Mouse (Mus musculus) cerebellum, adult 2 months (tissue): Measurements from ENCODE around the gene Tuba8. TPM values are rescaled to one million over a fixed set of nuclear protein-coding genes. Genes with fewer than 3 reads are reported as not detected.

Experiments
- DNase-seq, 2 experiments: peaks; one replicate each; pipeline ENCODE4 v3.0.0; 2021
- H3K27ac ChIP-seq: fragments of 200-500 bp; 2 replicates; pipeline ENCODE4 v1.5.1; 2012; ENCODE audit warnings: low read length, control low read depth, inconsistent platforms; ENCODE audit not compliant: insufficient read depth
- H3K27me3 ChIP-seq: fragments of 200-500 bp; 2 replicates; pipeline ENCODE4 v1.6.1; 2012; ENCODE audit warnings: inconsistent platforms, mild to moderate bottlenecking, low read length, moderate library complexity; ENCODE audit not compliant: control insufficient read depth, insufficient read depth
- H3K4me1 ChIP-seq: fragments of 200-500 bp; 2 replicates; pipeline ENCODE4 v1.6.1; 2011; ENCODE audit warnings: low read length; ENCODE audit not compliant: control insufficient read depth, insufficient read depth
- H3K4me3 ChIP-seq: fragments of 200-500 bp; replicated peaks from 2 replicates; pipeline ENCODE3; 2011; ENCODE audit warnings: mild to moderate bottlenecking, low read depth, low read length, control low read depth; ENCODE audit not compliant: insufficient read depth
- CTCF ChIP-seq: fragments of 200-500 bp; IDR thresholded peaks from 2 replicates; pipeline ENCODE4 v1.5.1; 2011; ENCODE audit warnings: low read depth, mild to moderate bottlenecking, control low read depth, low read length, moderate library complexity, borderline replicate concordance; ENCODE audit not compliant: insufficient read depth
- POLR2A ChIP-seq: fragments of 200-500 bp; IDR thresholded peaks from 2 replicates; pipeline ENCODE4 v1.6.1; 2011; ENCODE audit warnings: low read length, control low read depth, borderline replicate concordance; ENCODE audit not compliant: insufficient read depth
- WGBS: fragments of 180-500 bp; shearing (Covaris S2); methylation state at CpG from one replicate; pipeline ENCODE4 v1.1.7; 2018; 5-methylcytosine and 5-hydroxymethylcytosine counted together
- polyA plus RNA-seq: library from polyadenylated mRNA; depleted of rRNA; stranded (reverse); fragments of >200 nt; gene quantifications from 2 replicates; pipeline ENCODE4 v1.2.3, GENCODE M21; 2012

Tuba8 gene
- polyA plus RNA-seq, 1 experiment, result 19.9 TPM

DNA sequence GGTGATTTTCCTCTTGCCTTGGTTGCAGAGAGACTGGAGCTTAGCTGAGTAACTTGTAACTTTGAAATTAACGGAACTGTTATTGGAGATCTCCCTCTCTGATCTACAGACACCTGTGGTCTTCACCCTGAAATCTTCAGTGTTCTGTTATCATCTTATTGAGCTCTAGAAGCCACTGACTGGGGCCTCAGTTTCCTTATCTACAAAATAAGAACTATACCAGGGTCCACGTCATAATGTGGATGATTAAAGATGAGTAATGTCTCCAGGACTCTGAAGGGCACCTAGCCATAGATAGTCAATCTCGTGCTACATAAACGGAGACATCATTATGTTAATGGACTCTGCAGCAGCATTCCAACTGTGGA lies 33.8 kb upstream of the Tuba8 start:
- peaks cover 8% of the 10 kb centered on the region for H3K4me1 ChIP-seq
- H3K27ac ChIP-seq, result no peak overlapping the region
- 80% methylated on average over 4 of the region's 4 CpGs for WGBS
- no peak for TF ChIP-seq POLR2A
- TF ChIP-seq CTCF, result no peak
- no peak overlapping the region for H3K4me3 ChIP-seq
- no peaks in the 10 kb centered on the region for H3K27me3 ChIP-seq
- no peak for DNase-seq

DNA sequence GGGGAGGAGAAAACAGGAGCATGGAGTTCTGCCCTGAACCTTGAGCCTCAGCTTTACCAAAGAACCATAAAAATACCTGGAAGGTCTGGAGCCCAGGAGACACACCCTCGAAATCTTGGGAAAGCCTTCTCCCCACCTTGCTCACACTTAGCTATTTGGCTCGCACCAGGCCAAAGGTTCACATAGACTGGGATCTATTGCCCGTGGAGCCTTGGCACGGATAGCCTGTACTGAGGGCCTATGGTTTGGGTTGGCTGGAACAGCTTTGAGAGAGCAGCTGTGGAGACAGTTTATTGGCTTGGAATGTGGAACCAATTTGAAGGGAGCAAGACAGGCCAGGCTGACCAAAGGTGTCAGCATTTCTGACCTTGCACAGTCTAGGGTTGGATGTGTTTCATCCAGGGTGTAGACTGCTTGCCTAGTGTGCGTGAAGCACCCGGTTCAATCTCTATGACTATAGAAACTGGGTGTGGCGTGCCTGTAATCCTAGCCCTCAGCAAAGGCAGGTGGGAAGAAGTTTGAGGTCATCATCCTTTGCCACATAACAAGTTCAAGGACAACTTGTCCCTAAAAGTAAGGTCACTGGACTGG lies 33.3 kb upstream of the Tuba8 start:
- no peak for DNase-seq
- TF ChIP-seq POLR2A (no peak), CTCF (no peak)
- 66% methylated on average over 7 of the region's 7 CpGs for WGBS
- Histone ChIP-seq H3K4me3 (no peak overlapping the region), H3K27ac (no peak overlapping the region), H3K27me3 (no peaks in the 10 kb centered on the region), H3K4me1 (peaks cover 8% of the 10 kb centered on the region)

DNA sequence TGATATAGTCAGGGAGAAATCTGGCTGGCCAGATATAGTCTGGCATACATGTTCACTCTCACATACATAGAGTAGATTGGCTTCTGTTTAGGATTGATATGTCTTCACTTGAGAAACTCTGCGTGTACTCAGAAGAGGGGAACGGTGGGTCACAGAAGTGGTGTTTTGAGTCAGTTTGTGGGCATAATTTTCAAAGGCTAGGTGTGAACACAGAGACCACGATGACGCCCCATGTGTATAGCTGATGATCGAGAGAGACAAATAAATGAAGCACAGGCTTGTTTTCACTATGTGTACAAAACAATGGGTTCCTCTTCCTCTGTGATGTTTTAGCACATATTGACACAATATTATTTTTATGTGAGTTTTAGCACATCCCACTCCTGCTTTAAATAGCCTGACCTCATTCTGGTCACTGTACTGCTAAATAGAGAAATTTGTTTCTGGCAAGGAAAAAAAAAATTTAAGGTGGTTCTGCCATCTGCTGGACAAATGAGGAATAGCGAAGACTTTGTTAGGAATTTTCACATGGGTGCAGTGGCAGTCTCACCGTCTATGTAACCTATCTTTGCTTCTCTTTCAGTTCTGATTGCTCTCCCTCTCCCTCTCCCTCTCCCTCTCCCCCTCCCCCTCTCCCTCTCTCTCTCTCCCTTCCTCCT lies 31.7 kb upstream of the Tuba8 start:
- 51% methylated on average over 7 of the region's 7 CpGs for WGBS
- no peaks in the 10 kb centered on the region for H3K27me3 ChIP-seq
- no peak overlapping the region for H3K27ac ChIP-seq
- no peak overlapping the region for H3K4me3 ChIP-seq
- H3K4me1 ChIP-seq, result peaks cover 8% of the 10 kb centered on the region
- TF ChIP-seq CTCF (peak; percentile 57), POLR2A (no peak)
- peak; percentile 58 to 73 for DNase-seq

DNA sequence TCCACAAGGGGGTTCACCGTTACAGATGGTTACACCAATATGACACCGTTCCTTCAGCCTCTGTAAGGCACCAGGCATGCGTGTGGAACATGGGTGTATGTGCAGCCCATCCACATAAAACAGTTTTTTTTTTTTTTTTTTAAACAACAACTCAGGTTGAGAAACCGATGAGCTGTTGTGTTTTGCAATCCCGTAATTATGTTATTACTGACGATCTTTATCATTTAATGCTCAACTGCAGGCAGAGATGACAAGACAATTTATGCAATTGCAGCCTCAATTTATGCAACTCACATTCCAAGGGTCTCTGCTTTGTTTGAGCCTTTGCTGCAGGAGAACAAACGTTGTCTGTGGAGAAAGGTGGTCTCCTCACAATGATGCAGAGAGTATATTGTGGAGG lies 30.6 kb upstream of the Tuba8 start:
- H3K4me1 ChIP-seq, result peaks cover 8% of the 10 kb centered on the region
- TF ChIP-seq CTCF (no peak), POLR2A (no peak)
- no peak overlapping the region for H3K4me3 ChIP-seq
- H3K27ac ChIP-seq, result no peak overlapping the region
- no peak for DNase-seq
- WGBS, result 77% methylated on average over 7 of the region's 7 CpGs
- no peaks in the 10 kb centered on the region for H3K27me3 ChIP-seq

DNA sequence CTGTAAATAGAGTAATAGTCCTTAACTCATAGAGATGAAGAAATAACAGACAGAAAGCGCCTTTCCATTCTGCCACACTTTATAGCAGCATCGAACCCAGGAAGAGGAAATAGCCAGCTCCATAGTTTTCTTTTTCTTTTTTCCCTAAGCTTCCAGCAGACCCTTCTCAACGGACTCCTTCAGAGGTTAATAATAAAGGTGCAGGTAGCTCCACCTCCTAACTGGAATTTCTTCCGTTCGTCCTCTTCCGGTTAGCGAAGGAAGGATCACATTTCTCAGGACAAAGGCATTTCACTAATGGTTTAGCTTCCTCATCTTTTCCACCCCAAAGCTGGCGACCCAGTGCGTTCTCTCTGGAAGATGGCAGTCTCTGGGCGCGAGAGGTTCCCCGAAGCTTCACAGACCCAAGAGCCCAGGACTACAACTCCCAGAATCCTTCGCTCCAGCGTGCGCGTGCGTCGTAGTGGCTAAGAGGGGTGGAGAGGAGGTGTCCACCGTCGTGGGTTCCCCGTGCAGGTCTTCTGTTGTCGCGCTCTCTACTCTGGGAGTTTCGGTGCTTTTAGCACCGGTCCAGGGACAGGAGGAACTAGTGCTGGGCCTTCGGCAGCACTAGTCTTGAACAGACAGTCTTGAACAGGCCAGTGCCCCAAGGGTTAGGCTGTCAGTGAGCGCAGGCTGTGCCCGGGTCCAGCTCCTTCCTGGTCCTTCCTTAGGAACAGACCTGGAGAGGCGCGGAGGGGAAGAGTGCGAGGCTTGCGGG lies 26.9 kb upstream of the Tuba8 start, which contains the start of gene Pex26:
TSS of gene Pex26 (plus strand) at position 254 of the 760 bp plus-strand sequence.
- TF ChIP-seq CTCF, result no peak
- peak; percentile 80; the same call in 1 of the 2 replicates for TF ChIP-seq POLR2A
- H3K27ac ChIP-seq, result peak within 1 kb of the TSS; percentile 72
- DNase-seq, result peak; percentile 92 to 95
- 2% methylated on average over 32 of the region's 32 CpGs for WGBS
- H3K4me3 ChIP-seq, result peak within 1 kb of the TSS; percentile 88
- peaks cover 10% of the 10 kb centered on the region for H3K4me1 ChIP-seq
- no peaks in the 10 kb centered on the region for H3K27me3 ChIP-seq

DNA sequence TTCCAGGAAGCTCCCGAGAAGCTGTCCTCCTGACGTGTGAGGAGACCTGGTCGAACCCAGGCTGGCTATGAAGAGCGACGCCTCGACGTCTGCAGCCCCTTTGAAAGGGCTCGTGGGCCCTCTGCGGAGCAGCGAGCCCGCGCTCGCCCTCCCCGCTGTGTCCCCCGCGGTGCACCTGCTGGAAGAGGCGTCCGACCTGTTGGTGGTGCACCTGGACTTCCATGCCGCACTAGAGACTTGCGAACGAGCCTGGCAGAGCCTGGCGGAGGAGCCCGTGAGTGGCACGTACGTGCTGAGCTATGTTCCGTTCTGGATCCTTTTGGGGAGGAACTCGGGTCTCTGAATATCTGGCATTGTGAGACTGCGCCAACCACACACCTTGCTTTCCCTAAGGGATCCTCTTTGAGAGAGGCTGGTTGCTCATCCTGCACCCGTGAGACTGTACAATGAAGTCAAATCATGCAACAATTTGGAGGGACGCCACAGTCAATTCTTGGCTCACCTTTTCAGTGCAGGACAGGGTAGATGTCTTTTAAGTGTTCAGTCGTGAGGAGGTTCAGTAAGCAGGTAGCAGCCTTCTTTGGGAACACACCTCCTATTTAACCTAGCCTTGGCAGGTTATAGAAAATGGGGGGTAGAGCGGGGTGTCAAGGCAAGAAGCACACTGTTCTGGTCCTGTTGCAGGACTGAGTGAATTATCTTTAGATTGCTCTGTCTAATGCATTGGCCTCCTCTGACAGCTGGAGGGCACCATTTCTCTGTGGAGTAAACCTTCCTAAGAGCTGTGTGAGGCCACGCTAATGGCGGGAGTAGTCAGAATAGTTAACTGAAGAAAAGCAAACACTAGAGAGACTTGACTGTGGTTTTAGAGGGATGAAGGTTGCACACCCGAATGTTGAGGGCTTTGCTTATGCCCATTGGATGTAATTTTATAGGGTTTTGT lies 26.0 kb upstream of the Tuba8 start:
- TF ChIP-seq CTCF (peak; percentile 60), POLR2A (0 out of 2 replicates have a peak, but pooled peaks have one; percentile 10)
- H3K27ac ChIP-seq, result peak overlapping the region; percentile 14
- H3K27me3 ChIP-seq, result no peaks in the 10 kb centered on the region
- peak overlapping the region; percentile 88 for H3K4me3 ChIP-seq
- peaks cover 7% of the 10 kb centered on the region for H3K4me1 ChIP-seq
- DNase-seq, result peak; percentile 43 to 62
- 2% methylated on average over 35 of the region's 35 CpGs for WGBS

DNA sequence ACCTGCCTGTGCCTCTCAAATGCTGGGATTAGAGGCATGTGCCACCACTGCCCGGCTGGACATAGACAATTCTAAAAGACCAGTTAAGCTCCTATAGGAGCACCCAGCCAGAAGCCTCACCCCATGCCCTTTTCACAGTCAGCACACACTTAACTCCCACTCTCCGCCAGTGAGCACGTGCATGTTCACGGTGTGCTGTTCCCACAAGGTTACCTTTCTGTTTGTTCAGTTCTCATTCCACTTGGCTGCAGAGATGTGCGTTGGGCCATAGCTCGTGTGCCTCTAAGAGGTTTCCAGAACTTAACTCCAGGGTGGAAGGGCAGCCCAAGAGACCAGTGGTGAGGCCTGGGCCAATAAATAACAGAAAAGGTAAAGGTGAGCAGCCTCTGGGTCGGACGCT lies 25.3 kb upstream of the Tuba8 start:
- no peak for DNase-seq
- H3K4me1 ChIP-seq, result peaks cover 7% of the 10 kb centered on the region
- H3K27ac ChIP-seq, result no peak overlapping the region
- H3K27me3 ChIP-seq, result no peaks in the 10 kb centered on the region
- peak overlapping the region; percentile 33 for H3K4me3 ChIP-seq
- TF ChIP-seq POLR2A, result no peak
- TF ChIP-seq CTCF, result no peak
- 76% methylated on average over 8 of the region's 8 CpGs for WGBS
